Mouse (Mus musculus) intestine, embryonic 15.5 days (tissue): ENCODE data around the gene Bbip1. TPM values are rescaled to one million over a fixed set of nuclear protein-coding genes. Genes with fewer than 3 reads are reported as not detected.
"Not testable (repeated sequence)": the region's sequence is repeated elsewhere in the genome, so short reads cannot be mapped to it uniquely, and the experiment has no call there.

Source experiments
- ATAC-seq: fragments of 200-750 bp; cut with Nextera tagmentation; 2 replicates; pipeline ENCODE4 v1.8.0; 2017; ENCODE audit warnings: moderate TSS enrichment, moderate library complexity
- H3K27ac ChIP-seq: fragments of 300-500 bp; sonication (generic); 2 replicates; pipeline ENCODE4 v1.5.1; 2015; ENCODE audit warnings: mild to moderate bottlenecking, inconsistent platforms
- H3K27me3 ChIP-seq: fragments of 300-500 bp; sonication (generic); replicated peaks from 2 replicates; pipeline ENCODE4 v1.6.1; 2015; ENCODE audit warnings: inconsistent platforms
- H3K36me3 ChIP-seq: fragments of 300-500 bp; sonication (generic); 2 replicates; pipeline ENCODE4 v1.6.1; 2015; ENCODE audit warnings: inconsistent platforms
- H3K4me1 ChIP-seq: fragments of 300-500 bp; sonication (generic); replicated peaks from 2 replicates; pipeline ENCODE4 v1.6.1; 2015; ENCODE audit warnings: inconsistent platforms
- H3K4me2 ChIP-seq: fragments of 300-500 bp; sonication (generic); replicated peaks from 2 replicates; pipeline ENCODE4 v1.6.1; 2015; ENCODE audit warnings: mild to moderate bottlenecking, inconsistent platforms
- H3K4me3 ChIP-seq: fragments of 300-500 bp; sonication (generic); replicated peaks from 2 replicates; pipeline ENCODE4 v1.5.1; 2015; ENCODE audit warnings: inconsistent platforms
- H3K9ac ChIP-seq: fragments of 300-500 bp; sonication (generic); 2 replicates; pipeline ENCODE4 v1.6.1; 2015; ENCODE audit warnings: inconsistent platforms
- H3K9me3 ChIP-seq: fragments of 300-500 bp; sonication (generic); 2 replicates; pipeline ENCODE4 v1.6.1; 2016; ENCODE audit warnings: inconsistent platforms
- WGBS: fragments of 180-500 bp; shearing (Covaris S2); methylation state at CpG from one replicate; pipeline ENCODE4 v1.1.7; 2015; 5-methylcytosine and 5-hydroxymethylcytosine counted together
- polyA plus RNA-seq: library from polyadenylated mRNA; unstranded; fragments of >200 nt; fragmentation: Nextera tagmentation; extraction: Ambion mirVana; gene quantifications from 2 replicates; pipeline ENCODE4 v1.2.1, GENCODE M21; 2015

Bbip1 gene
- 73.3 and 79.2 TPM in 2 replicates for polyA plus RNA-seq

- Histone ChIP-seq H3K9me3 (no peaks in the 10 kb centered on the region), H3K4me3 (peak within 1 kb of the TSS; percentile 99), H3K4me2 (peak within 1 kb of the TSS; percentile 74), H3K27me3 (no peaks in the 10 kb centered on the region), H3K36me3 (no peaks in the 10 kb centered on the region), H3K9ac (peak within 1 kb of the TSS; percentile 92), H3K4me1 (peaks cover 6% of the 10 kb centered on the region; the same call in 1 of the 2 replicates), H3K27ac (peak within 1 kb of the TSS; percentile 97)
- under 1% methylated on average over 60 of the region's 62 CpGs for WGBS
- peak; percentile 95 for ATAC-seq
Measured at GRCm38 (mm10) chr19:53943802-53944785, at the start of gene Bbip1, which contains the start of gene Shoc2. Gene Bbip1, minus strand, starts transcription at chr19:53944627. Gene Shoc2, plus strand, starts transcription at chr19:53944306.

GRCm38 (mm10) chr19:53993860-53994259, 49.4 kb upstream of the Bbip1 start:
- Histone ChIP-seq H3K9me3 (no peaks in the 10 kb centered on the region), H3K27me3 (no peaks in the 10 kb centered on the region), H3K4me1 (no peaks in the 10 kb centered on the region), H3K36me3 (no peaks in the 10 kb centered on the region), H3K27ac (no peak overlapping the region), H3K4me3 (no peak overlapping the region), H3K9ac (no peak overlapping the region), H3K4me2 (no peak overlapping the region)
- ATAC-seq = no peak
- WGBS = 80% methylated on average over 3 of the region's 3 CpGs

DNA sequence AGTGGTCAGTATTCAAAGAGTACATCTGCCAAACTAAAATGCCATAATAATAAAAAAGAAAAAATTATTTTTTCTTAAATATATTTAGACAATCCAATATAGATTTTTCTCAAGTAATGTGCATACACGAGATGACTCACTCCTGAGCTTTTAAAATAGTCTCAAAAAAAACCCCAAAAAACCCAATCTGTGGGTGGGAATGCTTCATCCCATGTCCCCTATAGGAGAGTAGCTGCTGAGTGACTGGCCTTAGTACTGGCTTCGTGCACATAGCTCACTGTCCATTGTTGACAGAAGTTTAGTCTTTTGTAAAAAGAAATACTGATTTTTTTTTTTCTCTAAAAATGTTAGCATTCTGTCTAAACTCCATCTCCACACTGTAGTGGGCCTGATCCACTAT, 46.1 kb upstream of the Bbip1 start:
- WGBS = 87% methylated on average over 2 of the region's 2 CpGs

DNA sequence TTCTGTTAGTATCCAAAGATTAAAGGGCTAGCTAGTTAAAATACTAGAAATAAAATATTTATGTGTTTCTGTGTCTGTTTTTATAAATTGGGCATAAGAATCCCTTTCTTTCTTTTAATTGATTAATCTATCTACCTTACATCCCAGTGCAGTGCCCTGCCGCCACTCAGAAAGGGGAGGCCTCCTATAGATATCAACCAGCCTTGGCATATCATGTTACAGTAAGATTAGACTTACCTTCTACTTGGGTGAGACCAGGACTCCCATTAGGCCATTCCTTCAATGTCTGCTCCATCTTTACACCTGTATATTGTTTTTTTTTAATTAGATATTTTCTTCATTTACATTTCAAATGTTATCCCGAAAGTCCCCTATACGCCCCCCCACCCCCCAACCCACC, 40.2 kb upstream of the Bbip1 start:
- H3K27ac ChIP-seq = no peak overlapping the region
- H3K4me1 ChIP-seq = peaks cover 5% of the 10 kb centered on the region; the same call in 1 of the 2 replicates
- H3K9me3 ChIP-seq = no peaks in the 10 kb centered on the region
- no peak overlapping the region for H3K4me2 ChIP-seq
- no peaks in the 10 kb centered on the region for H3K27me3 ChIP-seq
- WGBS = 88% methylated on average over 3 of the region's 3 CpGs
- no peak overlapping the region for H3K9ac ChIP-seq
- no peak for ATAC-seq
- no peaks in the 10 kb centered on the region for H3K36me3 ChIP-seq
- no peak overlapping the region for H3K4me3 ChIP-seq

More for the DNA sequence above, 46.1 kb upstream of the Bbip1 start:
- Histone ChIP-seq H3K4me1 (no peaks in the 10 kb centered on the region), H3K4me3 (no peak overlapping the region), H3K27me3 (no peaks in the 10 kb centered on the region), H3K9me3 (no peaks in the 10 kb centered on the region), H3K9ac (no peak overlapping the region), H3K27ac (no peak overlapping the region), H3K36me3 (no peaks in the 10 kb centered on the region), H3K4me2 (no peak overlapping the region)
- no peak for ATAC-seq

GRCm38 (mm10) chr19:53983336-53983735, 38.9 kb upstream of the Bbip1 start:
- WGBS = 93% methylated on average over 1 of the region's 1 CpGs
- Histone ChIP-seq H3K27ac (no peak overlapping the region), H3K4me1 (peaks cover 5% of the 10 kb centered on the region; the same call in 1 of the 2 replicates), H3K4me3 (no peak overlapping the region), H3K36me3 (no peaks in the 10 kb centered on the region), H3K9ac (no peak overlapping the region), H3K27me3 (no peaks in the 10 kb centered on the region), H3K4me2 (no peak overlapping the region), H3K9me3 (no peaks in the 10 kb centered on the region)
- ATAC-seq = no peak

DNA sequence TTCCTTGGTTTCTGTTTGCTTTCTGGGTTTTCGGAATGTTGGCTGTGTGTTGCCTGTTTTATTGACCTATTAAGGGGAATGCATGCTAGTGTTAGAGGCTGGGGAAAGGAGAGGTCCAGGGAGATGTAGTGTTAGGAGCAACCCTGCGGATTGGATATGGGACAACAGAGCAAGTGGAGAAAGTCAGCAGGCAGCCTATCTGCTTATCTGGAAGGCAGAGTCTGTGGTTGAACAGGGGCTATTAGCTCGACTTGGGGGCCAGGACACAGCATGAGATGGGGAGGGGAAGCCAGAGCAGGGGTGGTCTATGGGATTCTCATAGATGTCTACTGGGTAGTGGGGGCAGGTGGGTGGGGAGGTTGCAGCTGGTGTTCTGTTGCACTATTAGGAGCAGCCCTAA, 37.6 kb upstream of the Bbip1 start:
- ATAC-seq = no peak
- H3K36me3 ChIP-seq = no peaks in the 10 kb centered on the region
- H3K4me2 ChIP-seq = no peak overlapping the region
- 56% methylated on average over 3 of the region's 3 CpGs for WGBS
- no peak overlapping the region for H3K27ac ChIP-seq
- H3K9me3 ChIP-seq = no peaks in the 10 kb centered on the region
- H3K9ac ChIP-seq = no peak overlapping the region
- no peaks in the 10 kb centered on the region for H3K27me3 ChIP-seq
- H3K4me1 ChIP-seq = peaks cover 5% of the 10 kb centered on the region; the same call in 1 of the 2 replicates
- H3K4me3 ChIP-seq = no peak overlapping the region

GRCm38 (mm10) chr19:53973656-53974055, 29.2 kb upstream of the Bbip1 start:
- no peaks in the 10 kb centered on the region for H3K27me3 ChIP-seq
- no peak overlapping the region for H3K27ac ChIP-seq
- ATAC-seq = no peak
- H3K36me3 ChIP-seq = no peaks in the 10 kb centered on the region
- H3K4me1 ChIP-seq = no peaks in the 10 kb centered on the region
- no peak overlapping the region for H3K4me2 ChIP-seq
- WGBS = 78% methylated on average over 1 of the region's 1 CpGs
- no peaks in the 10 kb centered on the region for H3K9me3 ChIP-seq
- H3K9ac ChIP-seq = no peak overlapping the region
- H3K4me3 ChIP-seq = no peak overlapping the region

DNA sequence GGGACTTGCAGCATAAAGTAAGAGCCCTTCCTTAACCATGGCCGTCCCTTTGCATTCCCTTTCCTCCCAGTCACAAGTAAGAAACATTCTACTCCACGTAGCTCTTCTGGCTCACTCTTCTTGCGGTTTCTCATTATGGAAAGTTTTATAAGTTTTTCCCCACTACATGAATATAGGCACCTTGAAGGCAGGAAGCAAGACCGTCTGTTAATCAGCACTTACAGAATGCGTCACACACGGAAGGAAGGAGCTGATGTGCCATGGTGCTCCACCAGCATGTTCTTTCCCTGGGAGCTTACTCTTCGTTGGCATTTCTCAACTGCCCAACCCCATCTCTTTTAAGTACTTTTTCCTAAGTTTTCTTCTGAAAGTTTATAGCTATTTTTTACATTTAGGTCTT, 27.5 kb upstream of the Bbip1 start:
- no peak for ATAC-seq
- Histone ChIP-seq H3K9ac (no peak overlapping the region), H3K9me3 (no peaks in the 10 kb centered on the region), H3K4me3 (no peak overlapping the region), H3K4me2 (no peak overlapping the region), H3K36me3 (no peaks in the 10 kb centered on the region), H3K27me3 (no peaks in the 10 kb centered on the region), H3K4me1 (no peaks in the 10 kb centered on the region), H3K27ac (no peak overlapping the region)
- 83% methylated on average over 7 of the region's 7 CpGs for WGBS

DNA sequence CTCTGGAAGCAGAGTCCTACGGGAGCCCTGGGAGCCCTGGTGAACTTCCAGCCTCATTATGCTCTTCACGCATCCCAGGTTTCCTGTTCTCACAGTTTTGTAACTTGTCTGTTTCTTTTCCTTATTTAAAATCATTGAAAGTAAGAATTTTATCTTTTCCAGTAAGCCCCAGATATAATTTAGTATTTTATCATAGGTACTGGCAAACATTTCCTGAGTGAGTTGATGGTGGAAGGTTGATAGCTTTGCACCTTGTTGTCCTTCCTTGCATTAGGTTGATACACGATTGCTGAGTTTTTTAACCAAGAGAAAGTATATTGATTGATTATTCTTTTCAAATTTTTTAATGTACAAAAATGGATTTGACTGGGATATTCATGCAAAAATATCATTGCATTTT, 24.8 kb upstream of the Bbip1 start:
- ATAC-seq = no peak
- Histone ChIP-seq H3K36me3 (no peaks in the 10 kb centered on the region), H3K27ac (no peak overlapping the region), H3K4me2 (no peak overlapping the region), H3K4me3 (no peak overlapping the region), H3K9me3 (no peaks in the 10 kb centered on the region), H3K9ac (no peak overlapping the region), H3K4me1 (no peaks in the 10 kb centered on the region), H3K27me3 (no peaks in the 10 kb centered on the region)
- WGBS = 85% methylated on average over 3 of the region's 3 CpGs

DNA sequence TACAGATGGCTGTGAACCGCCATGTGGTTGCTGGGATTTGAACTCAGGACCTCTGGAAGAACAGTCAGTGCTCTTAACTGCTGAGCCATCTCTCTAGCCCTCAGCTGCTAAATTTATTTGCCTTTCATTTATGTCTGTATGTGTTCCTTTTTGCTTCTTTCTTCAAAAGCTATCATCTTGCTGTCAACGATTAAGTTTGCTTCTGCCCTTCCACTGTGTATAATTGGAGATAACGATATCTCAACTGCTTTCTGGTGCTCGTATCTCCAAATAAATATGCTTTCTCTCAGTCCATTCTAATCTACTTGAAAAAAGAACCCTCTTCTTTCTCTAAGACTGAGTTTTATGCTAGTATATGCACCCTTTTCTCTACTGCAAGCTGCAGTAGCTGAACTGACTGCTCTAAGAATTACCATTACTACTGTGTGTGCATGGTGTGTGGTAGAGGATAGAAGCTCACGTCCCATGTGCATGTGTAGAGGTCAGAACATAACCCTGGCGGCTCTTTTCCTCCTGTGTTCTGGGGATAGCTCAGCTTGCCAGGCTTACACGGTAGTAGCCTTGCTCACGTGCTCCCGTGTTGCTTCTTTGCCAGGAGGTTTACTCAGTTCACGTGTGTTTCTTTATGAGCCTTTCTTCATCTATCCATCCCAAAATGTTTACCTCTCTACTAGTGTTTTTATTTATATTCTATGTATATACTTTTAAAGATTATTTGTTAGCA, 20.6 kb upstream of the Bbip1 start:
- Histone ChIP-seq H3K4me3 (no peak overlapping the region), H3K27ac (no peak overlapping the region), H3K27me3 (no peaks in the 10 kb centered on the region), H3K9ac (no peak overlapping the region), H3K4me2 (no peak overlapping the region), H3K4me1 (no peaks in the 10 kb centered on the region), H3K9me3 (no peaks in the 10 kb centered on the region), H3K36me3 (no peaks in the 10 kb centered on the region)
- WGBS = 83% methylated on average over 10 of the region's 10 CpGs
- no peak for ATAC-seq

- not testable (repeated sequence) for H3K4me1 ChIP-seq, H3K9ac ChIP-seq, H3K4me3 ChIP-seq, H3K9me3 ChIP-seq, H3K36me3 ChIP-seq, ATAC-seq, H3K4me2 ChIP-seq, H3K27me3 ChIP-seq, H3K27ac ChIP-seq
- WGBS = 93% methylated on average over 3 of the region's 3 CpGs
Measured at GRCm38 (mm10) chr19:53964347-53964746, 19.9 kb upstream of the Bbip1 start.

DNA sequence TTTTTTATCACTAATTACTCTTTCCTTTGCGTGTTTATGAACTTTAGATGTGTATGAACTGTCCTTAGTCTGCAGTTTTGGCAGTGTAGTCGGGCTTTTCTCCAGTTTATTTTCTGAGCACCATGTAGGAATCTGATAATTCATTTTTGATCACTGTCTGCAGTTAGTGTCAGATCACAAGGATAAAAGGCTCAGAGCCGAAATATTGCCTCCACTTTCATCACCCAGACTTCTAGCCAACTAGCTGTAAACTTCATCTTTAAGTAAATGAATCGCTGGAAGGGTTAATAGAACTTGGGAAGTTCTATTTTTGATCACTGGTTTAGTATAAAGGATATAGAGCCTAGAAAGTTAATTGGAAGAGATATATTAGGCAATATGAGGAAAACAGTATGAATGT, 18.1 kb upstream of the Bbip1 start:
- 89% methylated on average over 4 of the region's 4 CpGs for WGBS
- Histone ChIP-seq H3K9me3 (no peaks in the 10 kb centered on the region), H3K36me3 (no peaks in the 10 kb centered on the region), H3K4me2 (no peak overlapping the region), H3K9ac (no peak overlapping the region), H3K4me1 (no peaks in the 10 kb centered on the region), H3K27ac (no peak overlapping the region), H3K27me3 (no peaks in the 10 kb centered on the region), H3K4me3 (no peak overlapping the region)
- ATAC-seq = no peak
